Mouse (Mus musculus) MEL (cell line): ENCODE measurements at regions not wholly inside any gene's neighbourhood (a gene's known extent, or its start where the extent isn't known, plus 50 kb on each side); places are given as distances from the start of the nearest gene placed in this dataset.

Experiments
- DNase-seq: peaks from one replicate; pipeline ENCODE4 v3.0.0; 2011; ENCODE audit warnings: low read depth, low spot score
- H3K27ac ChIP-seq: 2 replicates; pipeline ENCODE4 v1.5.1; 2012; ENCODE audit warnings: low read depth, mild to moderate bottlenecking, control low read depth, low read length, moderate library complexity; ENCODE audit not compliant: control insufficient read depth
- H3K27me3 ChIP-seq, 2 experiments: fragments of 150-350 bp in 1 of 2; sonication (generic) in 1 of 2; 2 replicates each; pipeline ENCODE4 v1.6.1; 2012; ENCODE audit warnings: low read length in 2 of 2, mild to moderate bottlenecking in 2 of 2, improper control_type of control experiment in 1 of 2, moderate library complexity in 1 of 2; ENCODE audit not compliant: insufficient read depth in 2 of 2, control insufficient read depth in 1 of 2
- H3K36me3 ChIP-seq, 2 experiments: 2 replicates each; pipeline ENCODE4 v1.6.1; 2012 to 2014; ENCODE audit warnings: low read length in 2 of 2, improper control_type of control experiment in 1 of 2, inconsistent platforms in 1 of 2, mild to moderate bottlenecking in 1 of 2; ENCODE audit not compliant: insufficient read depth in 2 of 2, control insufficient read depth in 1 of 2
- H3K4me1 ChIP-seq, 2 experiments: fragments of 150-350 bp in 1 of 2; sonication (generic) in 1 of 2; 2 replicates each; pipeline ENCODE4 v1.6.1; 2012; ENCODE audit warnings: low read length in 2 of 2, improper control_type of control experiment in 1 of 2, mild to moderate bottlenecking in 1 of 2; ENCODE audit not compliant: insufficient read depth in 2 of 2, control insufficient read depth in 1 of 2
- H3K4me3 ChIP-seq, 2 experiments: fragments of 150-350 bp in 1 of 2; sonication (generic) in 1 of 2; 2 replicates each; pipeline ENCODE4 v1.5.1; 2012; ENCODE audit warnings: low read depth in 2 of 2, low read length in 2 of 2, mild to moderate bottlenecking in 2 of 2, moderate library complexity in 2 of 2, control low read depth in 1 of 2, improper control_type of control experiment in 1 of 2; ENCODE audit not compliant: control insufficient read depth in 1 of 2, insufficient read depth in 1 of 2
- H3K79me2 ChIP-seq: 2 replicates; pipeline ENCODE4 v1.6.1; 2012; ENCODE audit warnings: mild to moderate bottlenecking, low read length, moderate library complexity; ENCODE audit not compliant: control insufficient read depth, poor library complexity, insufficient read depth
- H3K9ac ChIP-seq: 2 replicates; pipeline ENCODE4 v1.6.1; 2012; ENCODE audit warnings: low read depth, mild to moderate bottlenecking, control low read depth, low read length, moderate library complexity; ENCODE audit not compliant: control insufficient read depth, poor library complexity, severe bottlenecking
- H3K9me3 ChIP-seq: fragments of 150-350 bp; sonication (generic); replicated peaks from 2 replicates; pipeline ENCODE4 v1.6.1; 2012; ENCODE audit warnings: mild to moderate bottlenecking, low read length, improper control_type of control experiment, moderate library complexity; ENCODE audit not compliant: insufficient read depth
- CHD2 ChIP-seq: IDR thresholded peaks from 2 replicates; pipeline ENCODE4 v1.6.1; 2011; ENCODE audit warnings: low read length, improper control_type of control experiment
- CTCF ChIP-seq, 3 experiments: IDR thresholded peaks in 2 of 3; conservative IDR thresholded peaks in 1 of 3; 2 replicates each; pipeline ENCODE4 v1.5.1; 2011 to 2012; ENCODE audit warnings: low read length in 3 of 3, low read depth in 2 of 3, mild to moderate bottlenecking in 2 of 3, improper control_type of control experiment in 1 of 3, inconsistent platforms in 1 of 3, mixed read lengths in 1 of 3, moderate library complexity in 1 of 3; ENCODE audit not compliant: control insufficient read depth in 1 of 3, insufficient read depth in 1 of 3, poor library complexity in 1 of 3, severe bottlenecking in 1 of 3
- ELF1 ChIP-seq: IDR thresholded peaks from 2 replicates; pipeline ENCODE4 v1.6.1; 2014; ENCODE audit warnings: low read depth, mild to moderate bottlenecking, inconsistent platforms, low read length, improper control_type of control experiment, moderate library complexity
- ETS1 ChIP-seq: IDR thresholded peaks from 2 replicates; pipeline ENCODE4 v1.6.1; 2012; ENCODE audit warnings: low read depth, mild to moderate bottlenecking, inconsistent platforms, low read length, improper control_type of control experiment, moderate library complexity
- GABPA ChIP-seq: IDR thresholded peaks from 2 replicates; pipeline ENCODE4 v1.6.1; 2012; ENCODE audit warnings: low read depth, mild to moderate bottlenecking, inconsistent platforms, low read length, improper control_type of control experiment, moderate library complexity
- HCFC1 ChIP-seq: IDR thresholded peaks from 2 replicates; pipeline ENCODE4 v1.6.1; 2012; ENCODE audit warnings: low read depth, mild to moderate bottlenecking, inconsistent platforms, low read length, improper control_type of control experiment, moderate library complexity
- JUND ChIP-seq: IDR thresholded peaks from 2 replicates; pipeline ENCODE4 v1.6.1; 2011; ENCODE audit warnings: low read depth, mild to moderate bottlenecking, improper control_type of control experiment, low read length
- MAX ChIP-seq: IDR thresholded peaks from 2 replicates; pipeline ENCODE4 v1.6.1; 2011; ENCODE audit warnings: low read length, improper control_type of control experiment
- MAZ ChIP-seq: IDR thresholded peaks from 2 replicates; pipeline ENCODE4 v1.6.1; 2012; ENCODE audit warnings: low read depth, mild to moderate bottlenecking, inconsistent platforms, low read length, improper control_type of control experiment
- MEF2A ChIP-seq: IDR thresholded peaks from 2 replicates; pipeline ENCODE4 v1.6.1; 2014; ENCODE audit warnings: low read depth, mild to moderate bottlenecking, inconsistent platforms, low read length, improper control_type of control experiment; ENCODE audit not compliant: poor library complexity, insufficient replicate concordance, severe bottlenecking; ENCODE audit errors: extremely low read depth
- MYC ChIP-seq: IDR thresholded peaks from 2 replicates; pipeline ENCODE4 v1.6.1; 2011; ENCODE audit warnings: low read depth, mild to moderate bottlenecking, low read length, improper control_type of control experiment, moderate library complexity
- NELFE ChIP-seq: IDR thresholded peaks from 2 replicates; pipeline ENCODE4 v1.6.1; 2011; ENCODE audit warnings: low read depth, low read length, improper control_type of control experiment
- POLR2AphosphoS2 ChIP-seq: IDR thresholded peaks from 2 replicates; pipeline ENCODE4 v1.6.1; 2011; ENCODE audit warnings: low read length, improper control_type of control experiment
- POLR2AphosphoS5 ChIP-seq: IDR thresholded peaks from 2 replicates; pipeline ENCODE4 v1.6.1; 2012; ENCODE audit warnings: low read depth, borderline replicate concordance, mild to moderate bottlenecking, inconsistent platforms, low read length, moderate library complexity, mixed read lengths
- SIN3A ChIP-seq: IDR thresholded peaks from 2 replicates; pipeline ENCODE4 v1.6.1; 2012; ENCODE audit warnings: low read length, improper control_type of control experiment, inconsistent platforms
- TCF12 ChIP-seq: IDR thresholded peaks from 2 replicates; pipeline ENCODE4 v1.6.1; 2014; ENCODE audit warnings: low read depth, mild to moderate bottlenecking, inconsistent platforms, low read length, improper control_type of control experiment, moderate library complexity
- UBTF ChIP-seq: IDR thresholded peaks from 2 replicates; pipeline ENCODE4 v1.6.1; 2012; ENCODE audit warnings: low read depth, mild to moderate bottlenecking, inconsistent platforms, low read length, improper control_type of control experiment, moderate library complexity, borderline replicate concordance; ENCODE audit not compliant: insufficient read depth
- ZMIZ1 ChIP-seq: IDR thresholded peaks from 2 replicates; pipeline ENCODE4 v1.6.1; 2012; ENCODE audit warnings: low read depth, mild to moderate bottlenecking, inconsistent platforms, low read length, improper control_type of control experiment, moderate library complexity
- ZNF384 ChIP-seq: IDR thresholded peaks from 2 replicates; pipeline ENCODE4 v1.6.1; 2012; ENCODE audit warnings: low read depth, mild to moderate bottlenecking, inconsistent platforms, low read length, improper control_type of control experiment

- H3K79me2 ChIP-seq = no peaks in the 10 kb centered on the region
- H3K9ac ChIP-seq = no peak overlapping the region
- H3K4me3 ChIP-seq = no peak overlapping the region
- no peaks in the 10 kb centered on the region for H3K36me3 ChIP-seq
- TF ChIP-seq TCF12 (no peak), NELFE (no peak), MAZ (no peak), POLR2AphosphoS2 (no peak), HCFC1 (no peak), ZMIZ1 (no peak), POLR2AphosphoS5 (no peak), CHD2 (no peak), GABPA (no peak)
- H3K27ac ChIP-seq = no peak overlapping the region
- no peaks in the 10 kb centered on the region for H3K9me3 ChIP-seq
- H3K27me3 ChIP-seq = no peaks in the 10 kb centered on the region
- no peaks in the 10 kb centered on the region for H3K4me1 ChIP-seq
- DNase-seq = no peak
These were observed 147.1 kb upstream of the Usp25 start for GRCm38 (mm10) chr16:76866465-76866802.

DNA sequence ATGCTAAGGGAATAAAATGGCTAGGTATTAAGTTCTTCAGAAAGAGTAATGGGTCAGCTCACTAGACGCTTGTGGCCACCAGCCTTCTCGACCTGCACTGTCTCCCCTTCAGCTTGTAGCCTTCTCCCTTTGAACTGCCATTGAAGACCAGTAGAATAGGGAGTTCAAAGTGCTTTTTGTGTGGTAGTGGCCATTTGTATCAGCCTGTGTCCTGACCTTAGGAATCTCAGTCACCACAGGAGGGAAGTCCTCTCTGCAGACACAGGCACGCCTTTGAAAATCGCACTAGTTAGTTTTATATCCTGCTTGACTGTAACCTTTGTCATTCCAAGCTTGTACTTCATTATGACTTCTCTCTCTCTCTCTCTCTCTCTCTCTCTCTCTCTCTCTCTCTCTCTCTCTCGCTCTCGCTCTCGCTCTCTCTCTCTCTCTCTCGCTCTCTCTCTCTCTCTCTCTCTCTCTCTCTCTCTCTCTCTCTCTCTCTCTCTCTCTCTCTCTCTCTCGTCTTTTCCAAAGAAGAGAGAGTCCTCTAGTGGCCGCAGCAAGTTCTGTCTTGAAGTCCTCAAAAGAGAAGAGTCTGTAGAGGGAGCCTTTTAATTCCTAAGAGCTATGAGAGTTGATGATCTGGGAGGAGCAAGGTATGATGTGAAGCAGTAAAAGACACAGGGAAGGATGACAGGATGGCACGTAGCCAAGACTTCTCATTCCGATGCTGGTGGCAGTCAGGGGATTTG lies 147.6 kb upstream of the Usp25 start:
- Histone ChIP-seq H3K36me3 (no peaks in the 10 kb centered on the region), H3K79me2 (no peaks in the 10 kb centered on the region), H3K4me1 (no peaks in the 10 kb centered on the region), H3K27ac (no peak overlapping the region), H3K9ac (no peak overlapping the region), H3K9me3 (no peaks in the 10 kb centered on the region), H3K4me3 (no peak overlapping the region), H3K27me3 (no peaks in the 10 kb centered on the region; a peak in 1 of 4 replicates)
- TF ChIP-seq CTCF (IDR thresholded peaks at IDR 0.05 in 2 of 3, conservative IDR thresholded peaks at IDR 0.05 in 1 of 3; ENCODE audit: control insufficient read depth in 1 of 3, insufficient read depth in 1 of 3, low read depth in 2 of 3, low read length in 3 of 3, poor library complexity in 1 of 3, severe bottlenecking in 1 of 3) (peak in 1 of 3 experiments; percentile 17; a peak in 2 of 6 replicates), JUND (0 out of 2 replicates have a peak, but pooled peaks have one; percentile 52), ELF1 (no peak)
- no peak for DNase-seq

- no peaks in the 10 kb centered on the region for H3K79me2 ChIP-seq
- TF ChIP-seq MAX (no peak), SIN3A (no peak), UBTF (no peak), ELF1 (no peak), ETS1 (no peak), MEF2A (no peak), ZNF384 (no peak), CHD2 (no peak), MYC (no peak)
- TF ChIP-seq, all 39 proteins: peak for 0
- Histone ChIP-seq H3K27ac (no peak overlapping the region), H3K4me1 (no peaks in the 10 kb centered on the region), H3K36me3 (no peaks in the 10 kb centered on the region), H3K9ac (no peak overlapping the region), H3K4me3 (no peak overlapping the region), H3K9me3 (no peaks in the 10 kb centered on the region), H3K27me3 (no peaks in the 10 kb centered on the region; a peak in 1 of 4 replicates)
- no peak for DNase-seq
These were observed 149.1 kb upstream of the Usp25 start for GRCm38 (mm10) chr16:76864392-76864791.
